Mouse (Mus musculus): ENCODE measurements around the gene Tmem164.

The Tmem164 gene

GRCm38 (mm10) chrX:142748574-142748973 lies 67.4 kb downstream of the Tmem164 start:
- CTCF ChIA-PET, result no interaction called here

- CTCF ChIA-PET, result no interaction called here
Observed at GRCm38 (mm10) chrX:142750775-142751174, 69.6 kb downstream of the Tmem164 start.

GRCm38 (mm10) chrX:142755542-142755941 lies 74.3 kb downstream of the Tmem164 start:
- CTCF ChIA-PET, result no interaction called here

GRCm38 (mm10) chrX:142760415-142760814 lies 79.2 kb downstream of the Tmem164 start:
- CTCF ChIA-PET, result no interaction called here

GRCm38 (mm10) chrX:142763337-142763736 lies 82.1 kb downstream of the Tmem164 start:
- CTCF ChIA-PET, result no interaction called here

GRCm38 (mm10) chrX:142769698-142770097 lies 88.5 kb downstream of the Tmem164 start:
- CTCF ChIA-PET, result no interaction called here

GRCm38 (mm10) chrX:142773658-142774057 lies 92.5 kb downstream of the Tmem164 start:
- CTCF ChIA-PET, result no interaction called here

- CTCF ChIA-PET, result no interaction called here
Observed at GRCm38 (mm10) chrX:142776131-142776530, 94.9 kb downstream of the Tmem164 start.

GRCm38 (mm10) chrX:142778638-142779037 lies 97.4 kb downstream of the Tmem164 start:
- CTCF ChIA-PET, result no interaction called here

GRCm38 (mm10) chrX:142786160-142787052 lies 105.2 kb downstream of the Tmem164 start:
- CTCF ChIA-PET, result interaction anchor here (0.5 kb wide), 1 partner anchor 20 kb away, joined by 4 read pairs; no protein-coding TSS in a partner anchor

- CTCF ChIA-PET, result no interaction called here
Observed at GRCm38 (mm10) chrX:142792185-142792584, 111.0 kb downstream of the Tmem164 start.

GRCm38 (mm10) chrX:142794069-142794610 lies 112.9 kb downstream of the Tmem164 start:
- CTCF ChIA-PET, result no interaction called here

- CTCF ChIA-PET, result no interaction called here
Observed at GRCm38 (mm10) chrX:142804596-142804995, 123.4 kb downstream of the Tmem164 start.

GRCm38 (mm10) chrX:142806126-142806525 lies 124.9 kb downstream of the Tmem164 start:
- CTCF ChIA-PET, result interaction anchor here (0.8 kb wide), 1 partner anchor 11 kb away, joined by 3 read pairs; no protein-coding TSS in a partner anchor

GRCm38 (mm10) chrX:142806620-142807061 lies 125.4 kb downstream of the Tmem164 start:
- CTCF ChIA-PET, result interaction anchor here (0.6 to 0.8 kb wide), 2 partner anchors 11 to 20 kb away, joined by 3 to 4 read pairs; no protein-coding TSS in a partner anchor

- CTCF ChIA-PET, result no interaction called here
Observed at GRCm38 (mm10) chrX:142808411-142808810, 127.2 kb downstream of the Tmem164 start.

- CTCF ChIA-PET, result no interaction called here
Observed at GRCm38 (mm10) chrX:142813146-142813545, 131.9 kb downstream of the Tmem164 start.

- CTCF ChIA-PET, result interaction anchor here (0.7 to 2.1 kb wide), 3 partner anchors 24 to 446 kb away, joined by 7 to 17 read pairs (median 9); no protein-coding TSS in a partner anchor
Observed at GRCm38 (mm10) chrX:142818057-142818682, 137.0 kb downstream of the Tmem164 start.

- CTCF ChIA-PET, result interaction anchor here (0.9 kb wide), 1 partner anchor 230 kb away, joined by 3 read pairs; no protein-coding TSS in a partner anchor
Observed at GRCm38 (mm10) chrX:142821239-142821638, 140.0 kb downstream of the Tmem164 start.

GRCm38 (mm10) chrX:142821846-142822245 lies 140.6 kb downstream of the Tmem164 start:
- CTCF ChIA-PET, result interaction anchor here (0.9 kb wide), 2 partner anchors 230 to 237 kb away, joined by 3 to 4 read pairs; no protein-coding TSS in a partner anchor

GRCm38 (mm10) chrX:142825309-142825708 lies 144.1 kb downstream of the Tmem164 start:
- CTCF ChIA-PET, result no interaction called here

GRCm38 (mm10) chrX:142827644-142828043 lies 146.4 kb downstream of the Tmem164 start:
- CTCF ChIA-PET, result interaction anchor here (0.6 kb wide), 1 partner anchor 231 kb away, joined by 3 read pairs; no protein-coding TSS in a partner anchor

Measured in spleen, embryonic (tissue).